Mouse (Mus musculus) gastrocnemius, adult 2 months (tissue): ENCODE results near the gene Nell2. TPM values are rescaled to one million over a fixed set of nuclear protein-coding genes. Genes with fewer than 3 reads are reported as not detected.

Source experiments
- DNase-seq: peaks from one replicate; pipeline ENCODE4 v3.0.0; 2022
- H3K27ac ChIP-seq: fragments of 200-600 bp; 2 replicates; pipeline ENCODE4 v1.8.1; 2022; ENCODE audit warnings: mild to moderate bottlenecking
- H3K4me3 ChIP-seq: fragments of 200-600 bp; 2 replicates; pipeline ENCODE4 v1.8.1; 2022; ENCODE audit warnings: mild to moderate bottlenecking, moderate library complexity
- CTCF ChIP-seq: fragments of 200-600 bp; IDR thresholded peaks from 2 replicates; pipeline ENCODE4 v1.8.1; 2022; ENCODE audit warnings: antibody characterized with exemption, mild to moderate bottlenecking, moderate library complexity
- intact Hi-C: fragments of 180-260 bp; cut with DNase I; formaldehyde crosslinking; loops from one replicate; pipeline ENCODE4 v1.15.1; 2025
- total RNA-seq, 2 experiments: library from RNA; stranded (reverse); gene quantifications; 2 replicates each; pipeline ENCODE4 v1.2.3; 2021

Gene Nell2
- total RNA-seq, 2 experiments from 2014 or later: 0.18 to 0.36 TPM

DNA sequence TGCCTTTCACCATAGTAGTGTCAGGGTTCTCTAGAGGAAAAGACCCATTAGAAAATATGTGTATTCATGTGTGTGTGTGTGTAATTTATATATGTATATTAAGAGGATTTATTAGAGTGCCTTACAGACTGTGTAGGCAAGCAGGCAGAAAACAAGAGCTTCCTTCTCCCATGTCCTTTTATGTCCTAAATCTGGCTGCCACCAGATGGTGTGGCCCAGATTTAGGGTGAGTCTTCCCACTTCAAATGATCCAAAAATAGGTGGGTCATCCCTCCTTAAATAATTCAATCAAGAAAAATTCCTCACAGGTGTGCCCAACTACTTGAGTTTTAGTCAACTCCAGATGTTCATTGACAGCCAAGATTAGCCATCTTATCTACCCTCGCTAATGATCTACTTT, 460.3 kb downstream of the Nell2 start:
- no peak for TF ChIP-seq CTCF
- no peak overlapping the region for H3K4me3 ChIP-seq
- intact Hi-C loops: no loop called here
- no peak overlapping the region for H3K27ac ChIP-seq
- no peak for DNase-seq

- no peak overlapping the region for H3K4me3 ChIP-seq
- intact Hi-C loops: no loop called here
- no peak for TF ChIP-seq CTCF
- DNase-seq: no peak
- no peak overlapping the region for H3K27ac ChIP-seq
Measured at GRCm38 (mm10) chr15:95055081-95055650, 473.2 kb downstream of the Nell2 start.

DNA sequence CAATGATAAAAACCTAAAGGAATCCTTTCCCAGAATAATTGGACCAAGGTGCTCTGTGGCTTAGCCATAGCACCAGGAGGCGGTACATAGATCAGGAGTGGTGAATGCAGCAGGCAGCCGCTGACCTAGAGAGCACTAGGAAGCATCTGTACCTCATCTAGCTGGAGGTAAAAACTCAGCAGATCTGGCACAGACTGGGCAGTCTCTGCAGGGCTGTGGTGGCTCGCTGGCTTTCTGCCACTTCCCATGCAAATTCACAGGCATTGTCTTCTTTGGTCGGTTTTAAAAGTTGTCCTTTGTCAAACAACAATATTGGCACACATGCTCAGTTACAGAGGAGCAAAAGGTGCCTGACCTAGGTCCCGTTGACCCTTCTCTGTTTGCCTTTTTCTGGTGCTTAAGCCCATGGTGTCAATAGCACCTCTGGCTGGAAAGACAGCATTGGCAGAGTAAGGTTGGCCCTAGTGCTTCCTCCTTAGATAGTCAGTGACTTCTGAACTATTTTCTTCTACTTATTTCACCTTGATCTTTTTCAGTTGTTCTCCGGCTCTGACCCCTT, 479.1 kb downstream of the Nell2 start:
- Histone ChIP-seq H3K27ac (no peak overlapping the region), H3K4me3 (no peak overlapping the region)
- no peak for DNase-seq
- TF ChIP-seq CTCF: no peak
- intact Hi-C loops: no loop called here

- DNase-seq: no peak
- H3K27ac ChIP-seq: no peak overlapping the region
- intact Hi-C loops: no loop called here
- no peak overlapping the region for H3K4me3 ChIP-seq
- no peak for TF ChIP-seq CTCF
Measured at GRCm38 (mm10) chr15:95047486-95047885, 480.9 kb downstream of the Nell2 start.

DNA sequence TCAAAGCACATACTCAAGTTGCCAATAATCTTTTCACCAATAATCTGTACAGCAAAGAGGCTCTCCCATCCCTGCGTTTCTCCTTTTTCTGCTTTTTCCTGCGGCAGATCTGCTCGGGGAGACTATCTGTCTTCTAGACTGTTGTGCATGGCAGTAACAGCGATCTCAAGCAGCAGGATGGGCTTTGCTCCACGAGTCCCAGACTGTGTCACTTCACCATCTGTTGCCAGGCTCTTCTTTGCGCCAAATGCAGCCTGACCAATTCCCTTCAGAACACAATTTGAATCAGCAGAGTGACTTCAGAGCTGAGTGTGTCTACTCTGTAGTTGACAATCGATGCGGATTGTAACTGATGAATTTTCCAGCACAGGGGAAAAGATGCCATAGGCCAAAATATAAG, 484.3 kb downstream of the Nell2 start:
- no peak for TF ChIP-seq CTCF
- Histone ChIP-seq H3K27ac (no peak overlapping the region), H3K4me3 (no peak overlapping the region)
- intact Hi-C loops: no loop called here
- DNase-seq: no peak

GRCm38 (mm10) chr15:95042437-95042836, 485.9 kb downstream of the Nell2 start:
- DNase-seq: no peak
- Histone ChIP-seq H3K4me3 (no peak overlapping the region), H3K27ac (no peak overlapping the region)
- intact Hi-C loops: no loop called here
- TF ChIP-seq CTCF: no peak

- Histone ChIP-seq H3K4me3 (no peak overlapping the region), H3K27ac (no peak overlapping the region)
- intact Hi-C loops: no loop called here
- no peak for TF ChIP-seq CTCF
- no peak for DNase-seq
Measured at GRCm38 (mm10) chr15:95029487-95029875, 498.9 kb downstream of the Nell2 start.

GRCm38 (mm10) chr15:95028862-95029486, 499.4 kb downstream of the Nell2 start:
- Histone ChIP-seq H3K4me3 (no peak overlapping the region), H3K27ac (no peak overlapping the region)
- TF ChIP-seq CTCF: no peak
- intact Hi-C loops: no loop called here
- no peak for DNase-seq

Other genes with a start within 250 kb of the Nell2 start
- not detected for gene Dbx2, start 127.4 kb upstream of the Nell2 start, total RNA-seq